Mouse (Mus musculus) ES-E14 (cell line): Measurements from ENCODE around the gene Sirt3.

Experiments used
- HCFC1 ChIP-seq: IDR thresholded peaks from 2 replicates; pipeline ENCODE4 v1.6.1; 2012; ENCODE audit warnings: low read length, inconsistent platforms, borderline replicate concordance; ENCODE audit not compliant: insufficient read depth
- ZC3H11A ChIP-seq: IDR thresholded peaks from 2 replicates; pipeline ENCODE4 v1.6.1; 2012; ENCODE audit warnings: low read depth, mild to moderate bottlenecking, inconsistent platforms, low read length, borderline replicate concordance
- ZNF384 ChIP-seq: IDR thresholded peaks from 2 replicates; pipeline ENCODE4 v1.6.1; 2012; ENCODE audit warnings: low read depth, low read length, inconsistent platforms

GRCm38 (mm10) chr7:140882469-140882803 lies 327 bp upstream of the Sirt3 start:
- TF ChIP-seq HCFC1, result peak; percentile 4; the same call in 1 of the 2 replicates
- no peak for TF ChIP-seq ZC3H11A
- no peak for TF ChIP-seq ZNF384
